Mouse (Mus musculus): ENCODE measurements around the gene Fv1. TPM values are rescaled to one million over a fixed set of nuclear protein-coding genes. Genes with fewer than 3 reads are reported as not detected.
"Not testable (repeated sequence)": the region's sequence is repeated elsewhere in the genome, so short reads cannot be mapped to it uniquely, and the experiment has no call there.

Fv1 gene
- polyA plus RNA-seq (2012; ENCODE audit: insufficient read depth, insufficient read length, low replicate concordance, missing spikeins), result not detected in 2 replicates

DNA sequence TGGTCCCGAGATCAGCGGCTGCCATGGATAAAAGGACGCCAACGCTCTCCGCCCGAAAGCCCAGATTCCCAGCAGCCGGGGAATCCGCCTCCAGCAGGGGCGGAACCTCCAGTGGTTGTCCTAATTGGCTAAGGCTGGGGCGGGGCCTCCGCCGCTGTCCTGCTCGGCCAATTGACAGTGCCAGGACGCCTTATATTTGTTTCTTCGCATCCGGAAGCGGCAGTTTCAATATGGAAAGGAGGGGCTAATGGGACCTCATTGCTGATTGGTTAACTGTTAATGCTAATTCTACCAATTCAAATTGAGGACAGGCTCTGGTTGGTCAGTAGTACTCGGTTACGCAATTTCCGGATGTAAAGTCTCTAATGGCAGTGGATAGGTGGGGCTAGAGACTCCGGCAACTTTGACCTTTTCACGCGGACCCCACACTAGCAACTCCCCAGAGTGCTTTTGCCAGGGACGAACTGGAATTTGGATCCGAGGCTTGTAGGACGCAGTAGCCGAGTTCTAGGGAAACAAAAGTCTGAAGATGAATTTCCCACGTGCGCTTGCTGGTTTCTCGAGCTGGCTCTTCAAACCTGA, at the start of gene Fv1, which contains the start of gene Miip:
Fv1 (plus strand) TSS at position 530 of the 582 bp plus-strand sequence.
Miip (minus strand) TSS at position 367 of the 582 bp plus-strand sequence.
- peak within 1 kb of the TSS; percentile 92 for H3K4me3 ChIP-seq (ENCODE audit: insufficient read depth, low read depth, low read length)
- WGBS, result under 1% methylated on average over 30 of the region's 30 CpGs
- TF ChIP-seq POLR2A (IDR thresholded peaks at IDR 0.05; ENCODE audit: insufficient read depth, low read depth, low read length) (peak; percentile 69), CTCF (IDR thresholded peaks at IDR 0.05; ENCODE audit: insufficient read depth, low read depth, low read length) (no peak)
- H3K27ac ChIP-seq (ENCODE audit: insufficient read depth, low read depth, low read length), result peak within 1 kb of the TSS; percentile 29; the same call in 1 of the 2 replicates
- H3K4me1 ChIP-seq (ENCODE audit: control insufficient read depth, insufficient read depth, low read length), result peaks cover 6% of the 10 kb centered on the region

DNA sequence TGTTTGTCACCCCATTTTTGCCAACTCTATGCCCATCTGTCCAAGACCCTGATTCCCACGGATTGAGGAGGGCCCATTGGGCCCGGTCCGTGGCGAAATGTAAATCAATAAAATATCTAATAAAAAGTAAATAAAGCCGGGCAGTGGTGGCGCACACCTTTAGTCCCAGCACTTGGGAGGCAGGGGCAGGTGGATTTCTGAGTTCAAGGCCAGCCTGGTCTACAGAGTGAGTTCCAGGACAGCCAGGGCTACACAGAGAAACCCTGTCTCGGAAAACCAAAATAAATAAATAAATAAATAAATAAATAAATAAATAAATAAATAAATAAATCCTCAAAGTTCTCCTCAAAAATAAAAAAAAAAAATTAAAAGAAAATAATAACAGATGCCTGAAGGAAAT, 49.1 kb upstream of the Fv1 start:
- not testable (repeated sequence) for H3K27ac ChIP-seq (ENCODE audit: insufficient read depth, low read depth, low read length); H3K4me3 ChIP-seq (ENCODE audit: insufficient read depth, low read depth, low read length); H3K4me1 ChIP-seq (ENCODE audit: control insufficient read depth, insufficient read depth, low read length)
- 84% methylated on average over 7 of the region's 7 CpGs for WGBS

DNA sequence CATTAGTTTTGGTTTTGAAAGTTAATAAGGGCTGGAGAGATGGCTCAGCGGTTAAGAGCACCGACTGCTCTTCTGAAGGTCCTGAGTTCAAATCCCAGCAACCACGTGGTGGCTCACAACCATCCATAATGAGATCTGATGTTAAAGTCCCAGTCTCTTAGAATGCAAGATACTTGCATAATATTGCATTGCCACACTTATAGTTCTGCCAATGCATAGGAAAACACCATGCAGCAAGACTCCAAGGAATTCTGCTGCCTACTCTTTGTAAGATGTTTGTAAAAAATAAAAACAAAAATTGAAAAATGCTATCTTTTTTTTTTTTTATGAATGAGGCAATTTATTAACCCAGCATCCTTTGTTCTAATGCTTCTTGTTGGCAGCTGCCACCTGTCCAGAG, 47.4 kb upstream of the Fv1 start:
- not testable (repeated sequence) for H3K27ac ChIP-seq (ENCODE audit: insufficient read depth, low read depth, low read length); H3K4me1 ChIP-seq (ENCODE audit: control insufficient read depth, insufficient read depth, low read length); H3K4me3 ChIP-seq (ENCODE audit: insufficient read depth, low read depth, low read length)
- 91% methylated on average over 3 of the region's 3 CpGs for WGBS

DNA sequence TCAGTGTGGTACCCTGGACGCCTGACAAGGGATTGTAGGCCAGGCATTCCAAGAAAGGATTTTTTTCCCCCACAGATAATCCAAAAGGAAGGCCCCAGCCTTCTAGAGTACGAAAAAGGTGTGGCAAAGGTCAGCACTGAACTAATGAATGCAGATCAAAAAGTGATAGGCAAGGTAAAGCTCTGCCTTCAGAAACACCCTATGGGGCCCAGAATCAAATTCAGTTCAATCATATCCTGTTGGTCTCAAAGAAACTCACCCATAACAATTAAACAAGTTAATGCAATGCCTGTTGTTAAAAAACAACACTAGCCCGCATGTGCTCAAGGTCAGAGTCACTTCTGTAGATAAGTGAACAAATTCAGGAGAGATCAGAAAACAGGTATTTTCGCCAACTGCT, 44.4 kb upstream of the Fv1 start:
- 97% methylated on average over 4 of the region's 4 CpGs for WGBS
- Histone ChIP-seq H3K27ac (ENCODE audit: insufficient read depth, low read depth, low read length) (no peak overlapping the region), H3K4me1 (ENCODE audit: control insufficient read depth, insufficient read depth, low read length) (no peaks in the 10 kb centered on the region), H3K4me3 (ENCODE audit: insufficient read depth, low read depth, low read length) (no peak overlapping the region)
- TF ChIP-seq CTCF (IDR thresholded peaks at IDR 0.05; ENCODE audit: insufficient read depth, low read depth, low read length) (no peak), POLR2A (IDR thresholded peaks at IDR 0.05; ENCODE audit: insufficient read depth, low read depth, low read length) (no peak)

DNA sequence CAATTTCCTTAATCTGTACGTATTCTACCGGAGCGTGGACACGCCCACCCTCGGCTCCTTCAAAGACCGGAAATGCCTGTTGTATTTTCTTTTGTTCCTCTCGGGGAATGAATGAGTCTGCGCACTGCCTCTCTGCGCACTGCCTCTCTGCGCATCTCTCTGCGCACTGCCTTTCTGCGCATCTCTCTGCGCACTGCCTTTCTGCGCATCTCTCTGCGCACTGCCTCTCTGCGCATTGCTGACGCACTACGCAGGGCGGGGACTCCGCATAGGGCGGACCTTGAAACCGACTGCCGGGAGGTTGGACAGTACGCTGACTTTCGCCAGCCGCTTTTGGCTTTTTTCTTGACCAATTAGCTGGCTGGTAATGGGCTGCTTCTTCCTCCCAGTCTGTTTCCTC, 29.5 kb upstream of the Fv1 start:
- WGBS, result 100% methylated on average over 22 of the region's 26 CpGs
- not testable (repeated sequence) for H3K4me1 ChIP-seq (ENCODE audit: control insufficient read depth, insufficient read depth, low read length); H3K4me3 ChIP-seq (ENCODE audit: insufficient read depth, low read depth, low read length); H3K27ac ChIP-seq (ENCODE audit: insufficient read depth, low read depth, low read length)

DNA sequence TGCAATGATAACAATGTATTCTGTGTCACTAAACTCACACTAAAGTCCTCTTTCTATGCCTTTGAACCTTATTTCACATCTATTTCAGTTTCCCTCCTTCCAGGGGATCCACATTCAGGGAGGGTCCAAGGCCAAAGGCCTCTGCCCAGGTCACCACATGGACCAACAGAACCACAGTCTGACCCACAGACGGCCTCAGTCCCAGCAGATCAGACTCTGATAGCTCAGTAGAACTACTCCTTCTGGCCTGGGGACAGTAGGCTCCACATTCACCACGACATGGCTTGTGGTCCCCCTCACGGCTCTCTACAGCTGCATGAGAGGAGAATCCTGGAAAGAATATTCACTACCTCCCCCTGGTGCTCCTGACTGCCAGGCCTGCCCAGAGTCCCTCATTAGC, 25.9 kb upstream of the Fv1 start:
- Histone ChIP-seq H3K4me1 (ENCODE audit: control insufficient read depth, insufficient read depth, low read length) (no peaks in the 10 kb centered on the region; the same call in 1 of the 2 replicates), H3K4me3 (ENCODE audit: insufficient read depth, low read depth, low read length) (no peak overlapping the region), H3K27ac (ENCODE audit: insufficient read depth, low read depth, low read length) (no peak overlapping the region)
- 98% methylated on average over 3 of the region's 3 CpGs for WGBS
- TF ChIP-seq POLR2A (IDR thresholded peaks at IDR 0.05; ENCODE audit: insufficient read depth, low read depth, low read length) (no peak), CTCF (IDR thresholded peaks at IDR 0.05; ENCODE audit: insufficient read depth, low read depth, low read length) (no peak)

DNA sequence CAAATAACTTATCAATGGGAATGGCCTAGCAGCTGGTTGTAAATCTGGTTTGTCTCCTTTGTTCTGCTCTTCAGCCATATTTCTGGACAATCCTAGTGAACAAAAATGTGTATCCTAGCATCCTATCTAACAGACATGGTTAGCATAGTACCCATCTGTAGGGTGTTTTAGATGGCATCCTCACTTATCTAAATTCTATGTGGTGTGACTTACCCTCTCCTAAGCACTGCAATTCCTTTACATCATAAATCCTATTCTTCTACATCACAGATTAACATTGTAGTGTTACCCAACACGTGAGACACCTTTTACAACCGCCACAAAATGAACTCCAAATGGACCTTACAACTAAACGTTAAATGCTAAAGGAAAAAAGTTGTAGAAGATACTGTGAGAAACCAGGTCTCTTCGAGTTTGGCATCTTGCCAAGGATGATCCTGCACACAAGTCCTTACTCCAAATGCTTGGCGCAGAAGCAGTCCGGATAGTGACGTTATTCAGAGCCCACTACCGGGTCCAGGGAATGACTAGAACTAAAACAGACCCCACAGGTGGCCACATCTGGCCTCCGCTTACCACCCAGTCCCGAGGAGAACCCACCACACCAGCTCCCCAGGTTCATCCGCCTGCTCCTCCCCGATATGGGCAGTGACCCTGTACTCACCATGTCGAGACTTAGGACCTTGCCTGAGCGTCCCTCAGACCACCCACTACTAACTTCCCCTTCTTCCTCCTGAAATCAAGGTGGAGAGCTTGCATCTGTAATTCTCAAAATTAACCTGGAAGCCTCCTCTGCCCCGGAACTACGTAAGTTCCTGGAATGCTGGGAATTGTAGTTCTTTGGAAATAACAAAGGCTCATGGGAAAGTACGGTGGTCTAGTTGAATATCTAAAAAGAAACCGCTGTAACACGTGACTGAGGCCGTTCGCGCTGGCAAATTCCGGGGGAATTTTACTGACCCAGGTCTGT, 20.9 kb upstream of the Fv1 start, which contains the start of gene Zfp933:
Zfp933 (minus strand) TSS at position 753 of the 970 bp plus-strand sequence.
- TF ChIP-seq POLR2A (IDR thresholded peaks at IDR 0.05; ENCODE audit: insufficient read depth, low read depth, low read length) (no peak), CTCF (IDR thresholded peaks at IDR 0.05; ENCODE audit: insufficient read depth, low read depth, low read length) (no peak)
- Histone ChIP-seq H3K4me3 (ENCODE audit: insufficient read depth, low read depth, low read length) (peak within 1 kb of the TSS; percentile 97), H3K4me1 (ENCODE audit: control insufficient read depth, insufficient read depth, low read length) (peaks cover 3% of the 10 kb centered on the region; the same call in 1 of the 2 replicates), H3K27ac (ENCODE audit: insufficient read depth, low read depth, low read length) (peak within 1 kb of the TSS; percentile 16)
- 1% methylated on average over 23 of the region's 23 CpGs for WGBS

DNA sequence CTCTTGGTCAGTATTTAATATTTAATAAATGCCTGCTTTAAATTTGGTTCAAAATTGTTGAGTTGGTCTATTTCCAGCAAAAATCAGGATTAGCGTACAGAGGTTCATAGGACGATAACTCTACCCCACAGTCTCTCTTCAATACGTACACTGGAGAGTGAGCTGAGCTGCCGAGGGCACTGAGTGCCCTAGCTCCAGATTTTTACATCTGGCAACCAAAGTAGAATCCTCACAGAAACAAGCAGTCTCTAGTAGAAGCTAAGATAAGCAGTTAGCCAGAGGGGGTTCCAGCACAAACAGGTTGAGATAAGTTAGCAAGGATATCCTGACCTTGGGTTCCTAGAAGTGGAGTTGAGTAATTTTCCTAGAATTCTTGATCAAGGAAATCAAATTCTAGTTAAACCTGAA, 20.2 kb upstream of the Fv1 start:
- TF ChIP-seq CTCF (IDR thresholded peaks at IDR 0.05; ENCODE audit: insufficient read depth, low read depth, low read length), result no peak
- TF ChIP-seq POLR2A (IDR thresholded peaks at IDR 0.05; ENCODE audit: insufficient read depth, low read depth, low read length), result no peak
- H3K27ac ChIP-seq (ENCODE audit: insufficient read depth, low read depth, low read length), result peak overlapping the region; percentile 16
- H3K4me3 ChIP-seq (ENCODE audit: insufficient read depth, low read depth, low read length), result peak overlapping the region; percentile 97; the same call in 1 of the 2 replicates
- under 1% methylated on average over 4 of the region's 4 CpGs for WGBS
- peaks cover 3% of the 10 kb centered on the region; the same call in 1 of the 2 replicates for H3K4me1 ChIP-seq (ENCODE audit: control insufficient read depth, insufficient read depth, low read length)

DNA sequence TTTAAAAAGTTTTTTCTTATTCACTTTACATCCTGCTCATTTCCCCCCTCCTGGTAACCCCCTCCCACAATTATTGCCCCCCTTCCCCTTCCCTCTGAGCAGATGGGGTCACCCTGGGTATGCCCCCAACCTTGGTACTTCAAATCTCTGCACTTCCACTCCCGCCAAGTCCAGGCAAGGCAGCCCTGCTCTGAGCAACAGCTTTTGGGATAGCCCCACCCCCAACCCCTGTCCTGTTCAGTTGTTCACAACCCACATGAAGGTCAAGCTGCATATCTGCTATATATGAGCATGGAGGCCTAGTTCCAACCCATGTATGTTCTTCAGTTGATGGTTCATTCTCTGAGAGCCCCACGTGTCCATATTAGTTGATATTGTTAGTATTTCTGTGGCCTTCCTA, 18.0 kb upstream of the Fv1 start:
- no peak overlapping the region for H3K27ac ChIP-seq (ENCODE audit: insufficient read depth, low read depth, low read length)
- 80% methylated on average over 2 of the region's 2 CpGs for WGBS
- no peak overlapping the region for H3K4me3 ChIP-seq (ENCODE audit: insufficient read depth, low read depth, low read length)
- peaks cover 3% of the 10 kb centered on the region; the same call in 1 of the 2 replicates for H3K4me1 ChIP-seq (ENCODE audit: control insufficient read depth, insufficient read depth, low read length)
- no peak for TF ChIP-seq CTCF (IDR thresholded peaks at IDR 0.05; ENCODE audit: insufficient read depth, low read depth, low read length)
- TF ChIP-seq POLR2A (IDR thresholded peaks at IDR 0.05; ENCODE audit: insufficient read depth, low read depth, low read length), result no peak
